24 mouse cellular contexts compared by ENCODE assay signal in genomic region chr3:31085000-31085399, GRCm38 (mm10).
"Had no signal": no experiment of that assay in that cellular context is flagged by ENCODE, and none has a peak within 500 bp of the region (broad histone marks: within the 10 kb centered on the region; RNA-seq: fewer than 3 reads in every experiment).

No protein-coding gene starts in this region.

- DNase-seq: gastrocnemius, postnatal 14 days; gastrocnemius, postnatal 36 days; heart, adult 11 months; heart, adult 2 months; heart, postnatal 14 days; heart, postnatal 36 days; kidney, adult 11 months; kidney, adult 2 months; kidney, postnatal 10 days; kidney, postnatal 25 days; kidney, postnatal 4 days; liver had no signal

- H3K27ac ChIP-seq: heart, adult 2 months; heart, embryonic 13.5 days; heart, embryonic 15.5 days; hindbrain, embryonic 13.5 days; hindbrain, embryonic 15.5 days; hindbrain, postnatal 0 days; layer of hippocampus, adult 2 months; left cerebral cortex, adult 2 months; limb, embryonic 10.5 days; limb, embryonic 12.5 days had no signal

- H3K4me3 ChIP-seq: heart, adult 2 months; heart, embryonic 13.5 days; heart, embryonic 15.5 days; hindbrain, embryonic 13.5 days; hindbrain, embryonic 15.5 days; layer of hippocampus, adult 2 months; left cerebral cortex, adult 2 months; limb, embryonic 10.5 days; limb, embryonic 12.5 days had no signal

- H3K27me3 ChIP-seq: heart, embryonic 15.5 days; hindbrain, embryonic 13.5 days; hindbrain, embryonic 15.5 days; limb, embryonic 12.5 days had no signal

- ATAC-seq: hindbrain, postnatal 0 days; intestine, embryonic 16.5 days had no signal

- H3K36me3 ChIP-seq: heart, embryonic 13.5 days; heart, embryonic 15.5 days; hindbrain, embryonic 13.5 days; hindbrain, embryonic 15.5 days; limb, embryonic 10.5 days; limb, embryonic 12.5 days had no signal

- H3K9me3 ChIP-seq: heart, embryonic 13.5 days; heart, embryonic 15.5 days; hindbrain, embryonic 13.5 days; hindbrain, embryonic 15.5 days; limb, embryonic 10.5 days; limb, embryonic 12.5 days had no signal

- H3K9ac ChIP-seq: heart, embryonic 13.5 days; heart, embryonic 15.5 days; hindbrain, embryonic 13.5 days; hindbrain, embryonic 15.5 days; limb, embryonic 12.5 days had no signal

- H3K4me2 ChIP-seq: heart, embryonic 11.5 days; heart, embryonic 13.5 days; heart, embryonic 15.5 days; hindbrain, embryonic 13.5 days; hindbrain, embryonic 15.5 days; limb, embryonic 12.5 days; liver, embryonic 11.5 days had no signal
